Mouse (Mus musculus) lung, postnatal 14 days (tissue): ENCODE results near the gene Fam69b.

Source experiments
- DNase-seq: peaks from one replicate; pipeline ENCODE4 v3.0.0; 2021

Gene Fam69b

GRCm38 (mm10) chr2:26599965-26600364, 28.3 kb upstream of the Fam69b start:
- no peak for DNase-seq

DNA sequence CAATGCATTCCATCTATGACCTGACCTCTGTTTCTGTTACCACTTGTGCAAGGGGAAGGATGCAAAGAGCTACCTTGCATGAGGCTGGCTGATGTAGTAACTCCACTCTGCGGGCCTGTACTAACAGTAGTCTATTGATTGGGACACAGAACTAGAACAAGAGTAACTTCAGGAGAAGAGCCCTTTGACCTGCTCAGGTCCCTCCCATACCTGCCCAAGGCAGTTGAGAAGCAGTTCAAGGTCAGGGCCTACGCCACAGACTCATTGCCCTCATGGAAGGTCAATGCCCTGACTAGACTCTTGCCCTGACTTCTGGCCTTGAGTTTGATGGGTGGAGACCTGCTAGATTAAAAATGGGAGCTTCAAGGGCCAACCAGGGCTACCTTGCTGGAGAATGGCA, 27.6 kb upstream of the Fam69b start:
- DNase-seq = no peak

DNA sequence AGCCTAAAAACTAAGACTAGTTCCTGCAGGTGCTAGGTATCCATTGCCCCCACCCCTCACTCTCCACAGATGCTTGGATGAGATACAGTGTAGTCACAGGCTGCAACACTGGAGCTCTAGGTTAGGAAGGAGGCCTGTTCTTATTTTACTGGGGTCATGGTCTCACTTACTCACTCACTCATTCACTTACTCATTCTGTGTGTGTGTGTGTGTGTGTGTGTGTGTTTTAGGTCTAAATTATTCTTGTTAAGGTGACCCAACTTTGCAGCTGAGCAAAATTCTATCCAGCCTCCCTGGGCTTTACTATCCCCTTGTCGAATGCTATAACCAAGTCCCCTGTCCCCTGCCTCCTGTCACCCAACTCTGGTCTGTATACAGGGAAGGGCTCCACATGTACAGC, 26.7 kb upstream of the Fam69b start:
- DNase-seq = no peak

- DNase-seq = no peak
Observed at GRCm38 (mm10) chr2:26602631-26603030, 25.6 kb upstream of the Fam69b start.

GRCm38 (mm10) chr2:26603159-26603558, 25.1 kb upstream of the Fam69b start:
- peak; percentile 19 for DNase-seq

DNA sequence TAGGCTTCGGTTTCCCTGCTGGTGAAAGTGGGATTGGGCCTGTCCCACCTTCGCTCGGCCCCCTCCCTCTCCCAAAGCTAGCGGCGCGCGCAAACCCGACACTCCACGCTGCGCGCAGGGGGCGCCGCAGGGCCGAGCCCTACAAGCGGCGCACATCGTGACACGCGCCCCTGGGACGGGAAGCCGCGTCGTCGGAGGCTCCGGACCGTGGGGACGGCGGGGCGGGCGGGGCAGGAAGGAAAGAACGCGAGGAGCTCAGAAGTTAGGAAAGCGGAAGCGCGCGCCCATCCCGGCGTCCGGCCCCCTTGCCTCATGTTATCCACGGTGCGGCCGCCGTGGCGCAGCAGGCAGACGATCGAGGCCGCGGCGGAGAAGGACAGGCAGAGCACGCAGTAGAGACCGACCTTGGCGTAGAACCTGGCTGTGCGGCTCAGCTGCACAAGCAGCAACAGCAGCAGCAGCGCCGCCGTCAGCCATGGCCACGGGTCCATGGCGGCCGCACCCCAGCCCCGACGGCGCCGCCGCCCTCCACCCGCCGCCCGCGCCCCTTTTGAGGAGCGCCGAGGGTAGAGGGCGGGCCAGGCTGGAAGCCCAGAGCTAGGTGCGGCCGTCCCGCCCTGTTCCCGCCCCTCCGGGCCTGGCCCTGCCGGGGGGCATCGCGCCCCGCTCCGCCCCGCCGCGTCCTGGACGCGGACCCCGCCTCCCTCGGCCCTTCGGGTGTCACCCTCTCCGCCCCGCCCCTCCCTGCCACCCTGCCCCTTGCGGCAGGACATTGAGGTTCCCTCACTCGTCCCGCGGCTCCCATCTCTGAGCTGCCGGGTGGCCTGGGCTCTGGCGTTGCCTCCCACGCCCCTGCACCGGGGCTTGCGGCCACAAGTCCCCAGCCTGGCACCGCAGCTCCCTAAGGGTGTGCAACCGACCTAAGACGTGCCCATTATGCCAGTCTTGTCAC, 24.3 kb upstream of the Fam69b start, which contains the start of gene Agpat2:
Gene Agpat2 (minus strand): TSS at position 698 of the 952 bp plus-strand sequence.
- peak; percentile 90 for DNase-seq

DNA sequence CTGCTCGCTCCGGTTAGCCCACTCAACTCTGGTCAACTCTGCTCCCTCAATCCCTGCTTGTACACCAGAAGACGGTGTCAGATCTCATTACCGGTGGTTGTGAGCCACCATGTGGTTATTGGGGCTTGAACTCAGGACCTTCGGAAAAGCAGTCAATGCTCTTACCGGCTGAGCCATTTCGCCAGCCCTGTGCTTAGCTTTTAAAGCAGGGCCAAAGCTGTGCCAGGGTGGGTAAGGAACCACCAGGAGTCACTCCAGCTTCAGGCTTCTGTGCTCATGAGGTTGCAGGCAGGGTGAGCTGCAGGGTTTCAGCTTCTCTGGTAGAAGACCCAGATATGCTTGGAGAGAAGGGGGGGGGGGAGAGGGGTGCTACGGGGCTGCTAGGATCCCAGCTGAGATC, 22.9 kb upstream of the Fam69b start:
- DNase-seq = no peak

DNA sequence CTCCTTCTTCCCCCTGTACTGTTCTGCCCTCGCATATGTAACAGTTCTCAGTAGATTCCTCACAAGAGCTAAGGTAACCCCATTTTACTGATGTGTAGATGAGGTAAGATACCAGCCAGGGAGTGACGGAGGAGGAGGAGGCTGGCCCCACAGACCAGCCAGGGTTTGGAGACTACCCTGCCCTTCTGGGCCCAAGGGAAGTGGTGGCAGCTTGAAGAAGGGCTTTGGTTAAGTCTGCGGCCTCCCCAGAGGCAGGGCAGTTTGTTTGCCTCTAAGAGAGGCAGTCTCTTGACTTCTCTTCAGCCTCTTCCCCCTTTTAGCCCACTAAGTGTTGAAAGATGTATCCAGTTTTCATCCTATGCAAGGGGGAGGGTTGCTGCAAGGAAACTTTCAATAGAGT, 21.7 kb upstream of the Fam69b start:
- no peak for DNase-seq

GRCm38 (mm10) chr2:26607056-26607910, 21.0 kb upstream of the Fam69b start:
- DNase-seq = peak; percentile 73

DNA sequence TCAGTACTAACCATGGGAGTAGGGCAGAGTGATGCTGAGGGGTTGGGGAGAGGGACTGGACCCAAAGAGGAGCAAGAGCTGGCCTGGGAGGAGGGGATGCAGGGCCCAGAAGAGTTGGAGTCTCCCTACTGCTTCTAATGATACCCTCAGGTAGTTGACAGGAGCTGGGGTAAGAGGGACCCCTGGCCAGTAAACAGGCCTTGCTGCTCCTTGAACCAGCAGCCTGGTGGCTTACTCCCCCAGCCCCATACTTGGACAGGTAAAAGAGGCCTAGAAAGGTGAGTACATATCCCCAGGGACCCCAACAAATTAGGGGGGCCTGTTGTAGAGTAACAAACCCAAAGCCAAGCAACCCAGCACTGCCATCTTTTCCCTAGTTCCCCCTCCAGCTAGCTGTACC, 19.5 kb upstream of the Fam69b start:
- DNase-seq = no peak

- no peak for DNase-seq
Observed at GRCm38 (mm10) chr2:26609261-26609661, 19.0 kb upstream of the Fam69b start.

DNA sequence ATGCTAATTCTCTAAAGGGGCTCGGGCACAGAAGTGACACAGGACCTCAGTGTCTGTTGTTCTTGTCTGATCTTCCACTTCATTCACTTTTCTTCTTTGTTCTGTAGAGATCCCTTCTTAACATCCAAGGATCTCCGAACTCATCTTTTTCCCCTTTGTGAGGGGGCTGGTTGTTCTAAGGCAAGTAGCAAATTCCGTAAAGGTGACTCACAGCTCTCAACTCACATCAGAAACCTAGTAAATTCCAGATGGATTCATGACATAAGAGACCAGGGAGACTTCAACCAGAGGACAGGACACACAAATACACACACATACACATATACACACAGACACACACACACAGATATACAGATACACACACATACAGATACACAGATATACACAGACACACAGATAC, 17.7 kb upstream of the Fam69b start:
- no peak for DNase-seq

DNA sequence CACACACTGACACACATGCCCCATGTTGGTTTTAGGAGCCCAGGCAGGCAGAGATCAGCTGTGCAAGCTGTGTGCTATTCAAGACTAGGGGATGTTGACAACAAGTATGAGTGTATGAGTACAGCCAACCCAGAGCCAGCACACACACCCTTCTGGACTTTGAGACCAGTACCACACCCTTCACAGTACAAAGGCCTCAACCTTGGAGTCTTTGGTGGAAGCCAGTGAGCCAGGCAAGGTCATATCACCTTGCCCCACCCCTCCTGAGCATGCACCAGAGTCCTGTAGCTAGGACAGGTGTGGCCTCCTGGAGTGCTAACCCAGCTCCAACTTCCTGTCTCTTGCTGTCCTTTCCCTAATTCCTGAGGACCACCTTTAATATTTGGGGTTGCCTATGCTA, 17.2 kb upstream of the Fam69b start:
- no peak for DNase-seq

DNA sequence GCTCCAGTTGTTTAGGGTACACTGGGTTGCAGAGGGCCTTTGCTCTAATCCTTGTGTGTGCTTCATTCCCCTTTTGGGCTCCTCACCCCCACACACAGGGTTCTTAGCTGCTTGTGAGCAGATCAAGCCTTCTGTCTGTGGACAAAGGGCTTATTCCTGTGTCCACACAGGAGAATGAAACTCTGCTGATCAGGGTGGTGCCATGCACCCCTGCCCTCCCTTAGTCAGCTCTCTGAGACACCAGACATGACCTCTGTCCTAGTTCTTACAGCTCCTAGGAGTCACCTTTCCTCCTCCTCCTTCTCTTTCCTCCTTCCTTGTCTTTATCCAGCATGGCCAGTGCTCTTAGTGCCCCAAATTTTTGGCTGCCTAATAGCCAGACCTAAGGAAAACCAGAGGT, 16.4 kb upstream of the Fam69b start:
- no peak for DNase-seq

- DNase-seq = no peak
Observed at GRCm38 (mm10) chr2:26614903-26615302, 13.4 kb upstream of the Fam69b start.

GRCm38 (mm10) chr2:26615459-26616124, 12.7 kb upstream of the Fam69b start:
- DNase-seq = no peak

- no peak for DNase-seq
Observed at GRCm38 (mm10) chr2:26617331-26617730, 10.9 kb upstream of the Fam69b start.

DNA sequence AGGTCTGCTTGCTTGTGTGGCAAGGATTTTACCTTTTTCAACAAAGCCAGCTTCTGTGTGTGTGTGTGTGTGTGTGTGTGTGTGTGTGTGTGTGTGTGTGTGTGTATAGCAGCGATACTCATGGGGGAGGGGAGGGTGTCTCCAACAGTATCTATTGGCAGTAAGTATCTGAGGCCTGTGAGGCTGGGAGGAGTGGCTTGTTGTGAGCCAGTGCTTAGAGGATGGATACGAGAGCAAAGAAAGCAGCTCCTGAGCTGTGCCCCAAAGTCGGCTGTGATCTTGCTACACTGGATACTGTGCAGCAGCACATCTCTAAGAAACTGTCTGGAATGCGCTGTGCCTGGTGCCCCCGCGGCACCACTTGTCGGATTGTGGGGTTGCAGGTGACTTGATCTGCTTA, 10.3 kb upstream of the Fam69b start:
- no peak for DNase-seq

- DNase-seq = no peak
Observed at GRCm38 (mm10) chr2:26621246-26621645, 7.0 kb upstream of the Fam69b start.

GRCm38 (mm10) chr2:26622984-26623383, 5.3 kb upstream of the Fam69b start:
- no peak for DNase-seq

DNA sequence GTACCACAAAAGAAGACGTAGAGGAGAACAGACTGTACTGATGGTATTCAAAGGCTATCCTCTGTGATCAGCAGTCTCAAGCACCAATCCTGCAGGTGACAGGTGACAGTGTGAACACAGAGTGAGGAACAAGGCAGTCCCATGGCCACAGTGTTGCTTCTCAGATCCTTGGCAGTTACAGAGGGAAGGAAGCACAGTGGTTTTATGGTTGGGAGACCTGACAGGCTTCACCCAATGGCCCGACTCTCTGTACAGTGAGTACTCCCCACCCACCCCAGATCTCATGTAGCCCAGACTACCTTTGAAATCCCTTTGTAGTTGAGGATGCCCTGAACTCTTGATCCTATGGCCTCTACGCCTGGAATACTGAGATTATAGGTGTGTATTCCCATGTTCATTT, 2.8 kb upstream of the Fam69b start:
- DNase-seq = no peak

DNA sequence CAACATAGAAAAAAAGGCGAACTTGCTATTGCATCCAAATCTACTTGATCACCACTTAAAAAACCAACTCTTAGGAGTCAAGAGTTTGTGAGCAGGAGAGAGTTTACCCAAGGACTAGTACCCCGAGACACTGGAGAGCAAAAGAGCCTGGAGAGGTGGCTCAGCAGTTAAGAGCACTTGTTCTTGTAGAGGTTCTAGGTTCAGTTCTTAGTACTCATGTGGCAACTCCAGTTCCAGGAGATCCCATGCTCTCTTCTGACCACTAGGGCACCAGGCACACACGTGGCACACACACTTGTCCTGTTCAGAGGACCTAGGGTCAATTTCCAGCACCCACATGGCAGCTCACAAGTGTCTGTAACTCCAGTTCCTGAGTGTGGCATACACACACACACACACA, 2.2 kb upstream of the Fam69b start:
- no peak for DNase-seq

DNA sequence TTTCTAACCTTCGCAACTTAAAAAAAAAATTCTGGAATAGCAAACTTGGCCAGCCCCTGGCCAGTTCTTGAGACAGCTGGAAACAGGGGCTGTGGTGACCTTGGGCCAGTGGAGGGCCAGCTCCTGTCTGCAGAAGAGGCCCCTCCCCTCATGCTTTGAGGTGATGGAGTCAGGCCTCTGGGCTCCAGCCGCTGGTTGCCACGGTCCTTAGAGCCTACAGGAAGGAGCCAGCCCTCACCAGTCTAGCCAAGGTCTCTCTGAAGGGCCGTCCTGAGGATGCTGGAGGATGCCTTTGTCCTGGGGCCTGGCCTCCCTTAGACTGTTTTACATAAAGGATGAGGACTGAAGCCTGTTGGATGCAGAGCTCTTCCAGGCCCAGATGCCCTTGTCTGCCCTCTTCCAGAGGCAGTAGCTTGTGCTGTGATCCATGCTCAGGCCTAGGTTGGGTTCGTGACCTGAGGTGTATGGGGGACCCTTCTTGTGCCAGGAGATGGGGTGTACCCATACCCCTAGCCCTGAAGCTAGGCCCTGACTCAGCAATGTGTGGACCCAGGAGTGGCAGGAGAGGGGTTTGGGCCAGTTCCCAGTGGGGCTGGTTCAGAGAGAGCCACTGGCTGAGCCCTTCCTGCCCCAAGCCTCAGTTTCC, 658 bp downstream of the Fam69b start:
- no peak for DNase-seq
